Mouse (Mus musculus) midbrain, embryonic 14.5 days (tissue): ENCODE measurements around the gene Glrx. TPM values are rescaled to one million over a fixed set of nuclear protein-coding genes. Genes with fewer than 3 reads are reported as not detected.
A peak's percentile ranks its signal among the peaks of the same experiment; 100 is the strongest.

ENCODE experiments used
- ATAC-seq: fragments of 200-750 bp; cut with Nextera tagmentation; 2 replicates; pipeline ENCODE4 v1.8.0; 2017; ENCODE audit warnings: moderate number of reproducible peaks, moderate library complexity; ENCODE audit not compliant: low FRiP score, low TSS enrichment
- DNase-seq: peaks from one replicate; pipeline ENCODE4 v3.0.0-alpha.2; 2015
- H3K27ac ChIP-seq: fragments of 300-500 bp; sonication (generic); replicated peaks from 2 replicates; pipeline ENCODE4 v1.5.1; 2014; ENCODE audit warnings: mild to moderate bottlenecking, low read depth, low read length, moderate library complexity
- H3K27me3 ChIP-seq: fragments of 300-500 bp; sonication (generic); 2 replicates; pipeline ENCODE4 v1.6.1; 2014; ENCODE audit warnings: low read length, control low read depth, mixed read lengths; ENCODE audit not compliant: control insufficient read depth, insufficient read depth
- H3K36me3 ChIP-seq: fragments of 300-500 bp; sonication (generic); 2 replicates; pipeline ENCODE4 v1.6.1; 2014; ENCODE audit warnings: low read length, control low read depth; ENCODE audit not compliant: control insufficient read depth, insufficient read depth
- H3K4me1 ChIP-seq: fragments of 300-500 bp; sonication (generic); 2 replicates; pipeline ENCODE4 v1.6.1; 2014; ENCODE audit warnings: mild to moderate bottlenecking, antibody characterized with exemption, low read length, control low read depth; ENCODE audit not compliant: control insufficient read depth, insufficient read depth
- H3K4me2 ChIP-seq: fragments of 300-500 bp; sonication (generic); 2 replicates; pipeline ENCODE4 v1.6.1; 2014; ENCODE audit warnings: mild to moderate bottlenecking, low read length, moderate library complexity
- H3K4me3 ChIP-seq: fragments of 300-500 bp; sonication (generic); replicated peaks from 2 replicates; pipeline ENCODE4 v1.5.1; 2014; ENCODE audit warnings: low read depth, low read length
- H3K9ac ChIP-seq: fragments of 300-500 bp; sonication (generic); replicated peaks from 2 replicates; pipeline ENCODE4 v1.6.1; 2014; ENCODE audit warnings: mild to moderate bottlenecking, low read length, moderate library complexity
- H3K9me3 ChIP-seq: fragments of 300-500 bp; sonication (generic); 2 replicates; pipeline ENCODE4 v1.6.1; 2016; ENCODE audit warnings: low read length, control low read depth, mixed read lengths; ENCODE audit not compliant: control insufficient read depth
- WGBS: fragments of 180-500 bp; shearing (Covaris S2); extraction: QIAGEN DNeasy Blood & Tissue Kit; methylation state at CpG from one replicate; pipeline ENCODE4 v1.1.7; 2014; 5-methylcytosine and 5-hydroxymethylcytosine counted together
- polyA plus RNA-seq: library from polyadenylated mRNA; unstranded; fragments of >200 nt; fragmentation: Nextera tagmentation; extraction: Ambion mirVana; gene quantifications from 2 replicates; pipeline ENCODE4 v1.2.1, GENCODE M21; 2014

Glrx gene
- polyA plus RNA-seq: 40.7 and 48.3 TPM in 2 replicates

DNA sequence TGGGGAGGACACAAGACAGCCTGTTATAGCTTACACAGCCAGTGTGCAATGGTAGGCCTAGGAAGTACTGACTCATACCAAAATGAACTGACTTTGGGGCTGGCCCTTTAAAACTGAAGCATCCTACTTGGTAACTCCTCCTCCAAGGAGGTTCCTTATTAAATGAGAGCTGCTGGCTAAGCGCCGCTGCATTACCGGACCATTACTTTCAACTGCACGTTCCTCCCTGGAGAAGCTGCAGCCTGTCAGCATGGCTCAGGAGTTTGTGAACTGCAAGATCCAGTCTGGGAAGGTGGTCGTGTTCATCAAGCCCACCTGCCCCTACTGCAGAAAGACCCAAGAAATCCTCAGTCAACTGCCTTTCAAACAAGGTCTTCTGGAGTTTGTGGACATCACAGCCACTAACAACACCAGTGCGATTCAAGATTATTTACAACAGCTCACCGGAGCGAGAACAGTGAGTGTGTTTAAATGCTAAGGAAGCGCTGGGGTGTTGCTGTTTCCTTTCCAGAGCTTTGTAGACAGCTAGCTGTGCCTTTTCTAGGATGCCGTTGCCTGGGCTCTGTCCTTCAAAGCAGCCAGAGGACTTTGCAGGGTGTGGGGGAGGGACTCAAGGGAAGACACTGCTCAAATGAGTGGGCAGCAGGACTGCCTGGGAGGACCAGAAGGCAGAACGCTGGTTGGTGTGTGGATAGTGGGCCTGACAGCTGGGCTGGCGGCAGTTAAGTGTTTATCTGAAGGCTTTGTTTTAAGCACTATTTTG, at the start of gene Glrx:
Glrx (plus strand) TSS at position 150 of the 763 bp plus-strand sequence.
- peak within 1 kb of the TSS; percentile 65 for H3K9ac ChIP-seq
- ATAC-seq (peak; percentile 81), DNase-seq (peak; percentile 84)
- H3K4me3 ChIP-seq: peak within 1 kb of the TSS; percentile 53
- H3K9me3 ChIP-seq: no peaks in the 10 kb centered on the region
- peak within 1 kb of the TSS; percentile 78 for H3K4me2 ChIP-seq
- H3K27me3 ChIP-seq: no peaks in the 10 kb centered on the region
- H3K36me3 ChIP-seq: no peaks in the 10 kb centered on the region
- H3K27ac ChIP-seq: peak within 1 kb of the TSS; percentile 71
- 1% methylated on average over 12 of the region's 12 CpGs for WGBS
- H3K4me1 ChIP-seq: peaks cover 20% of the 10 kb centered on the region; the same call in 1 of the 2 replicates

- 94% methylated on average over 1 of the region's 1 CpGs for WGBS
- Histone ChIP-seq H3K9ac (no peak overlapping the region), H3K9me3 (no peaks in the 10 kb centered on the region), H3K4me2 (no peak overlapping the region), H3K36me3 (no peaks in the 10 kb centered on the region), H3K4me3 (no peak overlapping the region), H3K4me1 (no peaks in the 10 kb centered on the region), H3K27ac (no peak overlapping the region), H3K27me3 (no peaks in the 10 kb centered on the region)
- ATAC-seq: no peak
- no peak for DNase-seq
Observed at GRCm38 (mm10) chr13:75790550-75791205, 49.0 kb upstream of the Glrx start.

- Histone ChIP-seq H3K4me1 (no peaks in the 10 kb centered on the region), H3K27ac (no peak overlapping the region), H3K36me3 (no peaks in the 10 kb centered on the region), H3K9ac (no peak overlapping the region), H3K27me3 (no peaks in the 10 kb centered on the region), H3K4me2 (no peak overlapping the region), H3K4me3 (no peak overlapping the region), H3K9me3 (no peaks in the 10 kb centered on the region)
- ATAC-seq (no peak), DNase-seq (no peak)
- 65% methylated on average over 6 of the region's 6 CpGs for WGBS
Observed at GRCm38 (mm10) chr13:75793863-75794629, 45.6 kb upstream of the Glrx start.

- no peaks in the 10 kb centered on the region for H3K36me3 ChIP-seq
- H3K4me3 ChIP-seq: peak overlapping the region; percentile 18; the same call in 1 of the 2 replicates
- H3K4me2 ChIP-seq: peak overlapping the region; percentile 51
- peak; percentile 93 for ATAC-seq
- H3K27ac ChIP-seq: no peak overlapping the region
- 33% methylated on average over 18 of the region's 18 CpGs for WGBS
- peak; percentile 92 for DNase-seq
- H3K9me3 ChIP-seq: no peaks in the 10 kb centered on the region
- H3K27me3 ChIP-seq: no peaks in the 10 kb centered on the region
- H3K9ac ChIP-seq: no peak overlapping the region
- H3K4me1 ChIP-seq: no peaks in the 10 kb centered on the region
Observed at GRCm38 (mm10) chr13:75797369-75798141, 42.1 kb upstream of the Glrx start.

DNA sequence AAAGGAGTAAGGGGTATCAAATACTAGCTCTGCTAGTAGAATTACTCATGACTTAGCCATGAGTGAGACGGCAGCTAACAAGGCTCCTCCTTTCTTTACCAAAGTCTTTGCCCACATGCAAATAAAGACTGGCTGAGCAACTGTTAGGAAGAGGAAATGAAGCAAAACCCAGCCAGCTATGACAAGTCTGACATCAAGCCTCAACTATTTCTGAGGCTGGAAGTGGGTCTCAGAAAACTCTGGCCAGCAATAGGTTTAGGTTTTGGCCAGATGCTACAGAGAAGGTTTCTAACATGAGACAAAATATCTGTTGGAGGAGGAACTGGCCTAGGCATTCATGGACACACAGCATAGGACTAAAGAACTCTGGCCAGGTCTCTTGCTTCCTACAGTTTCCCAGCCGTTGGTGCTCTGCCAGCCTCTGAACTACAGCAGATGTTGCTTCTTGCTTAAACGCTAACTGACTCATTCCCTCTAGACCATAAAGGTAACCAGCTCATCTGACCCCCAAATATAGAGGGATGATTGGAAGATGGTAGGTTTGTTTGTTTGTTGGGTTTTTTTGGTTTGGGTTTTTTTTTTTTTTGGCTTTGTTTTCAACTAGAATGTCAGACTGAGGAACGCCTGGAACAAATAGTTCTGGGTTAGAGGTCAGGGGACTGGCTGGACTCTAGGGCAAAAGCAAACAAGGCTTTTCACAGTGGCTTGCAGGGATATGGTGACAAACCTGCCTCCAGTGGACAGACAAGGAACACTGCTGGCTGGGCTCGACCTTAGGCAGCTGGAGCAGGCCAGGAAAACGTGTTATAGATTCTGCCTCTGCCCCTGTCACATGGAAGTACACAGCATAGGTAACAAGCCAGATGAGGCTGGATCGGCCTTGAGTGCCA, 41.0 kb upstream of the Glrx start:
- no peak for DNase-seq
- Histone ChIP-seq H3K4me3 (no peak overlapping the region), H3K4me2 (no peak overlapping the region), H3K4me1 (no peaks in the 10 kb centered on the region), H3K9ac (no peak overlapping the region), H3K27me3 (no peaks in the 10 kb centered on the region), H3K27ac (no peak overlapping the region), H3K9me3 (no peaks in the 10 kb centered on the region), H3K36me3 (no peaks in the 10 kb centered on the region)
- ATAC-seq: no peak
- WGBS: 79% methylated on average over 7 of the region's 7 CpGs

- H3K9me3 ChIP-seq: no peaks in the 10 kb centered on the region
- WGBS: 91% methylated on average over 3 of the region's 3 CpGs
- no peaks in the 10 kb centered on the region for H3K4me1 ChIP-seq
Observed at GRCm38 (mm10) chr13:75799421-75799820, 40.2 kb upstream of the Glrx start.

GRCm38 (mm10) chr13:75807969-75808368, 31.7 kb upstream of the Glrx start:
- 83% methylated on average over 1 of the region's 1 CpGs for WGBS
- DNase-seq (no peak), ATAC-seq (no peak)
- Histone ChIP-seq H3K36me3 (no peaks in the 10 kb centered on the region), H3K4me1 (no peaks in the 10 kb centered on the region), H3K9me3 (no peaks in the 10 kb centered on the region), H3K4me2 (no peak overlapping the region), H3K9ac (no peak overlapping the region), H3K27ac (no peak overlapping the region), H3K27me3 (no peaks in the 10 kb centered on the region), H3K4me3 (no peak overlapping the region)

More at GRCm38 (mm10) chr13:75799421-75799820, 40.2 kb upstream of the Glrx start:
- no peaks in the 10 kb centered on the region for H3K27me3 ChIP-seq
- no peak overlapping the region for H3K27ac ChIP-seq
- DNase-seq (peak; percentile 11), ATAC-seq (no peak)
- no peaks in the 10 kb centered on the region for H3K36me3 ChIP-seq
- no peak overlapping the region for H3K4me2 ChIP-seq
- H3K4me3 ChIP-seq: no peak overlapping the region
- no peak overlapping the region for H3K9ac ChIP-seq
